Mouse (Mus musculus) liver, embryonic 14.5 days (tissue): ENCODE data around the gene Ncan.

Source experiments
- CTCF ChIP-seq: IDR thresholded peaks from 2 replicates; pipeline ENCODE4 v1.5.1; 2016; ENCODE audit warnings: antibody characterized with exemption, low read depth, control low read depth
- EP300 ChIP-seq: IDR thresholded peaks from 2 replicates; pipeline ENCODE4 v1.6.1; 2016; ENCODE audit warnings: antibody characterized with exemption, low read depth

DNA sequence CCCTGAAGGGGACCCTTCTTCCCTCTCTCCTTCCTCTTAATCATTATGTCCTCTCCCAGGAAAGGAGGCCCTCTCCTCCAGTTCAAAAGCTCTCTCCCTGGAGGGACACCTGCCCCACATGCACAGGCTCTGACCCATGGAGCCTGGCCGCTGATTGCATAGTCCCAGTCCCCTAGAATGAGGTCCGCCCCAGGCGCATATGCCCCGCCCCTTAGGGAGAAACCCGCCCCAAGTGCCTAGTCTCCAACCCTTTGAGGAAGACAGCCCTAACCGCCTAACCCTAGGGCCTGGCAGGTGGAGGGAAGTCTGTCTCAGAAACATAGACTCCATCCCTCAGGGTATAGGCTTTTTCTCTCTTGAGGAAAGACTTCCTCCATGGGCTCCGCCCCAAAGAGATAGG lies 33.4 kb downstream of the Ncan start:
- no peak for TF ChIP-seq CTCF
- no peak for TF ChIP-seq EP300
